Mouse (Mus musculus) neural tube, embryonic 14.5 days (tissue): ENCODE measurements around the gene Lcor. TPM values are rescaled to one million over a fixed set of nuclear protein-coding genes. Genes with fewer than 3 reads are reported as not detected.

Experiments used
- ATAC-seq: fragments of 200-750 bp; cut with Nextera tagmentation; 2 replicates; pipeline ENCODE4 v1.8.0; 2017; ENCODE audit warnings: low read depth, mild to moderate bottlenecking, moderate TSS enrichment, moderate library complexity
- H3K27ac ChIP-seq: fragments of 300-500 bp; sonication (generic); 2 replicates; pipeline ENCODE4 v1.5.1; 2014; ENCODE audit warnings: low read depth, mild to moderate bottlenecking, control low read depth, low read length, moderate library complexity, mixed read lengths
- H3K27me3 ChIP-seq: fragments of 300-500 bp; sonication (generic); 2 replicates; pipeline ENCODE4 v1.6.1; 2014; ENCODE audit warnings: low read length; ENCODE audit not compliant: control insufficient read depth, insufficient read depth
- H3K36me3 ChIP-seq: fragments of 300-500 bp; sonication (generic); 2 replicates; pipeline ENCODE4 v1.6.1; 2014; ENCODE audit warnings: low read length, mixed read lengths; ENCODE audit not compliant: control insufficient read depth, insufficient read depth
- H3K4me1 ChIP-seq: fragments of 300-500 bp; sonication (generic); 2 replicates; pipeline ENCODE4 v1.6.1; 2014; ENCODE audit warnings: low read length; ENCODE audit not compliant: control insufficient read depth, insufficient read depth
- H3K4me2 ChIP-seq: fragments of 300-500 bp; sonication (generic); 2 replicates; pipeline ENCODE4 v1.6.1; 2014; ENCODE audit warnings: mild to moderate bottlenecking, low read depth, low read length, control low read depth
- H3K4me3 ChIP-seq: fragments of 300-500 bp; sonication (generic); 2 replicates; pipeline ENCODE4 v1.5.1; 2014; ENCODE audit warnings: low read depth, low read length, control low read depth, mixed read lengths
- H3K9ac ChIP-seq: fragments of 300-500 bp; sonication (generic); replicated peaks from 2 replicates; pipeline ENCODE4 v1.6.1; 2014; ENCODE audit warnings: low read depth, mild to moderate bottlenecking, control low read depth, low read length, mixed read lengths
- H3K9me3 ChIP-seq: fragments of 300-500 bp; sonication (generic); 2 replicates; pipeline ENCODE4 v1.6.1; 2016; ENCODE audit warnings: low read length; ENCODE audit not compliant: control insufficient read depth
- WGBS: fragments of 180-500 bp; shearing (Covaris S2); extraction: QIAGEN DNeasy Blood & Tissue Kit; methylation state at CpG from one replicate; pipeline ENCODE4 v1.1.7; 2014; 5-methylcytosine and 5-hydroxymethylcytosine counted together
- polyA plus RNA-seq: library from polyadenylated mRNA; unstranded; fragments of >200 nt; fragmentation: Nextera tagmentation; extraction: Ambion mirVana; gene quantifications from 2 replicates; pipeline ENCODE4 v1.2.1, GENCODE M21; 2014

The Lcor gene
- polyA plus RNA-seq, 1 experiment from 2014 or later, result 19.3 TPM

DNA sequence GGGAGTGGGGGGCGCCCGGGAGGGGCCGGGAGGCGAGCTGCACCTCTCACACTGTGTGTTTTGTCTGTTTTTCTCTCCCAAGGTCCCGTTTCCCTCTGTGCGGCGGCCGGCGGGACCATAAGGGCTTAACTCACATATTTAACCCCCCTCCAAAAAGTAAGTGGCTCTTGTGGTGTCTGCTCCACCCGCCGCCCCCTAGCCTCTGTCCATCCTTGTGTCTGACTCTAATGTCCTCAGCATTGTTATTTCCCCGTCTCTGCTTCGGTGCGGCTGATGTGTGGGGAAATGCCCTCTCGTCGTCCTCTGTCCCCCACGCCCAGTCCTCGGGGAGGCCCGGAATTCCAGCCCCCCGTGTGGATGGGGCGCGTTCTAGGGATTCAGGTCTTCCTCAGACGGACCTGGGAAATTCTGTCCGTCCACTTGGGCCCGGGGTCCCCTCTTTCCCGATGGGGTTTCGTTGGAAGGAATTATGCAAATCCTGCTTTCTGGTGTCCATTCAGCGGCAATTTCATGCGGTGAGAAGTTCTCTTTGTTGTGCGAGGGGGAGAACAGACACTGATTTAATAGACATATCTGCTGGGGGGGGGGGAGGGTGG, 1.1 kb downstream of the Lcor start:
- Histone ChIP-seq H3K4me1 (peaks cover 25% of the 10 kb centered on the region), H3K4me2 (peak overlapping the region; percentile 63), H3K4me3 (peak overlapping the region; percentile 88), H3K9ac (peak overlapping the region; percentile 95), H3K27ac (peak overlapping the region; percentile 99), H3K9me3 (no peaks in the 10 kb centered on the region), H3K27me3 (no peaks in the 10 kb centered on the region), H3K36me3 (no peaks in the 10 kb centered on the region)
- under 1% methylated on average over 30 of the region's 30 CpGs for WGBS
- ATAC-seq, result peak; percentile 40; the same call in 1 of the 2 replicates

DNA sequence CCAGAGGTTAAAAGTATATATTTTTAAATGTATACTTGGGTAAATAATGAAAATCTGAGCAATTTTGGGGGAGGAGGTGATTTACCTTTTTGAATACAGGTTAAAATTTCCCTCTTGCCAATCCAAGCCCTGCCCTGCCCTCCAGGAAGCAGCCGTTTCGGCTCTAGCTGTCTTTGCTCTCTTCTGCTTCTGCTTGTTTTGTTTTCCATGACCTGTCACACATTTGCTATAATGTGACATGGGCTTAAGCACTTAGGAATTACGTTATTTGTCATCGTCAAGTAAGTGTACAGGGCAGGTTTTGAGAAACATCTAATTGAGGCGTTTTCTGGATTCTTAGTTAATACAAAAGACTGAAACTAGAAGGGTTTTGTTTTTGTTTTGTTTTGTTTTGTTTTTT, 1.9 kb downstream of the Lcor start:
- Histone ChIP-seq H3K36me3 (no peaks in the 10 kb centered on the region), H3K4me1 (peaks cover 25% of the 10 kb centered on the region), H3K27me3 (no peaks in the 10 kb centered on the region), H3K4me2 (peak overlapping the region; percentile 63), H3K27ac (no peak overlapping the region), H3K9ac (peak overlapping the region; percentile 51; the same call in 1 of the 2 replicates), H3K4me3 (peak overlapping the region; percentile 88), H3K9me3 (no peaks in the 10 kb centered on the region)
- ATAC-seq, result no peak
- WGBS, result 12% methylated on average over 5 of the region's 5 CpGs

DNA sequence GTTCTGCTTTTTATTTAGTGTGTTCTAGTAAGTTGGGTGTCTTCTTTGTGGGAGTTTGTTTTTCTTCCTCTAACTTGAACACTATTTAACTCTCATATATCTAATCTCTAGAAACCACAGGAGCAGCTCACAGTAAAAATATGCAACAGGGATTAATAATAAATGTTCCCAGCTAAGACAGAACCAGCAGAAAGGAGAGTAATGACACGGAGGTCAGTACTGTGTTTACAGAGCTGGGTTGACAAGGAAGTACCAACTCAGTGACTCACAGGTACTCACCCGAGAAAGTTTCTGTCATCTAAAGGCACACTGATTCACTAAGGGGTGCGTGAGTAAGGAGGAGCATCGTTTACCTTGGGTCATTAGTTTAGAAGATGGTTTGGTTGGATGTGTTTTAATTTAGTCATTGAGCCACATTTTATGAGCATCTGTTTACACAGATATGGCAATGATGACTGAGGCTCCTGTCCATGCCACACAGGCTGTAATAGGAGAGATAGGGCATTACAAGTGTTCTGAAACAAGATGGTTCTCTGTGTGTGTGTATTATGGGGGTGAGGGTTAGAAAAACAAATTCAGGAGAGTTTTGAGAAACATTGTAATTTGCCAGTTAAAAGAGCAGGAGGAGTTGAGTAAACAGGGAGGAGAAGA, 13.1 kb downstream of the Lcor start:
- Histone ChIP-seq H3K27ac (no peak overlapping the region), H3K27me3 (no peaks in the 10 kb centered on the region), H3K36me3 (no peaks in the 10 kb centered on the region), H3K9me3 (no peaks in the 10 kb centered on the region), H3K9ac (no peak overlapping the region), H3K4me3 (no peak overlapping the region), H3K4me1 (no peaks in the 10 kb centered on the region), H3K4me2 (no peak overlapping the region)
- ATAC-seq, result no peak
- WGBS, result 73% methylated on average over 4 of the region's 4 CpGs

DNA sequence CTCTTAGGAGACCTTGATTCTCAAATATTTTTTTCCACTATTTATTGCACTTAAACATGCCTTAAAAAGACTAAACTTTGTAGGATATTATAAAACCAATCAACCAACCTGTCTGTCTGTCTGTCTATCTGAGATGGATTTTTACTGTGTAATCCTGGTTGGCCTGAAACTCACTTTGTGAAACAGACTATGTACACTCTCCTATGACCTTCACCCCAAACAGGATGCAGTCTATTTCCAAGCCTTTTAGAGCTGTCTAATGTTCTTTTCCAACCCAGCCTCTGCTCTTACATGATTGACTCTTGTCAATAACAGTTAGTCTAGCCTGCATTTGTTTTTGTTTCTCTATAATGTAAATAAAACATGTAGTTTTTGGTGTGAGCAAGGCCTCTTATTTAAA, 13.6 kb downstream of the Lcor start:
- no peak overlapping the region for H3K4me3 ChIP-seq
- no peaks in the 10 kb centered on the region for H3K9me3 ChIP-seq
- H3K27me3 ChIP-seq, result no peaks in the 10 kb centered on the region
- no peak overlapping the region for H3K9ac ChIP-seq
- no peak overlapping the region for H3K4me2 ChIP-seq
- ATAC-seq, result no peak
- H3K4me1 ChIP-seq, result no peaks in the 10 kb centered on the region
- H3K36me3 ChIP-seq, result no peaks in the 10 kb centered on the region
- H3K27ac ChIP-seq, result no peak overlapping the region

DNA sequence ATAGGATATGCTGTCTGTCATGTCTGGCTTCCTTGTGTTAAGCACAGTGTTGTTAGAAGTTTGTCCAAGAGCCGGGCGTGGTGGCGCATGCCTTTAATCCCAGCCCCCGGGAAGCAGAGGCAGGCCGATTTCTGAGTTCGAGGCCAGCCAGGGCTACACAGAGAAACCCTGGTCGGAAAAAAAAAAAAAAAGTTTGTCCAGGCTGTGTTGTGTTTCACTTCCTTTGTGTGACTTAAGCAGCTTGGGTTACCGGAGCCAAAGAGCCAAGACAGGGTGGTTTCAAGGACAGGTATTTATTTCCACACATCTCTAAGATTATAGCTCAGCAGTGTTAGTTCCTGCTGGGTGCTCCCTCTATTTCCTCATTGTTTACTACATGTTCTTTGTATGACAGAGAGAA, 25.4 kb downstream of the Lcor start:
- no peaks in the 10 kb centered on the region for H3K27me3 ChIP-seq
- no peaks in the 10 kb centered on the region for H3K4me1 ChIP-seq
- H3K4me2 ChIP-seq, result no peak overlapping the region
- H3K9ac ChIP-seq, result no peak overlapping the region
- H3K27ac ChIP-seq, result no peak overlapping the region
- no peaks in the 10 kb centered on the region for H3K9me3 ChIP-seq
- H3K4me3 ChIP-seq, result no peak overlapping the region
- H3K36me3 ChIP-seq, result no peaks in the 10 kb centered on the region
- ATAC-seq, result no peak
- WGBS, result 98% methylated on average over 8 of the region's 8 CpGs

DNA sequence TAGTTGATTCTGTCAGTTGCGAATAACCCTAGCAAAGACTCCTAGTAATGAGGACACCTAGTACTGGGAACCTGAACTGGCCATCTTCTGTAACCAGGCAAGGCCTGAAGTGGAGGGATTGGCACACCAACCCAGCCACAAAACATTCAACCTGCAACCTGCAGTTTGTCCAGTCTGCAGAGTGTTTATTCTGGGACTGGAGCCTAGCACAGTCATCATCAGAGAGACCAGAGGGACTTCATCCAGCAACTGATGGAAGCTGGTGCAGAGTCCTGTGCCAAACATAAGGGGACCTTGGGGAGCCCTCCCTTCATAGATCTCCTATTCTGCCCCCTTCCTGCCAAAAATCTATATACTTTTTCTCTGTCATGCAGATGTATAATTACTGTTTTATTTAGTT, 32.4 kb downstream of the Lcor start:
- Histone ChIP-seq H3K9ac (no peak overlapping the region), H3K27ac (no peak overlapping the region), H3K36me3 (no peaks in the 10 kb centered on the region), H3K4me2 (no peak overlapping the region), H3K27me3 (no peaks in the 10 kb centered on the region), H3K4me1 (no peaks in the 10 kb centered on the region), H3K9me3 (no peaks in the 10 kb centered on the region), H3K4me3 (no peak overlapping the region)
- WGBS, result 100% methylated on average over 1 of the region's 1 CpGs
- ATAC-seq, result no peak

DNA sequence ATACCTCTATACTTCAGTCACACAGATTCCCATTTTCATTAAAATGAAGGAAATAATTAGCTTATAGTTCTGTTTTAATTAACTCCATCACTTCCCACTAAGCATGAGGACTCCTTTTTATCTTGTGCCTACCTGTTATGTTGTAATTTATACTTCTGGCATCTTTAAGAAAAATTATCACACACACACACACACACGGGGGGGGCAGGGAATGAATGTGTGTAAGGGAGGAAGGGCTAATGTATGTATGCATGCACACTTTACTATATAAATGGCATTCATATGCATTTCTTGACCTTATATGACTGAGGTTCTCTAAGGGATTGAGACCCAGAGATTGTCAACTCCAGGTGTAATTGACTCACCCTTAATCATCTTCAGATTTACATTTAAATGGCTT, 33.1 kb downstream of the Lcor start:
- Histone ChIP-seq H3K27me3 (no peaks in the 10 kb centered on the region), H3K36me3 (no peaks in the 10 kb centered on the region), H3K9ac (no peak overlapping the region), H3K9me3 (no peaks in the 10 kb centered on the region), H3K4me1 (no peaks in the 10 kb centered on the region), H3K27ac (no peak overlapping the region), H3K4me3 (no peak overlapping the region), H3K4me2 (no peak overlapping the region)
- no peak for ATAC-seq
- WGBS, result 95% methylated on average over 1 of the region's 1 CpGs

DNA sequence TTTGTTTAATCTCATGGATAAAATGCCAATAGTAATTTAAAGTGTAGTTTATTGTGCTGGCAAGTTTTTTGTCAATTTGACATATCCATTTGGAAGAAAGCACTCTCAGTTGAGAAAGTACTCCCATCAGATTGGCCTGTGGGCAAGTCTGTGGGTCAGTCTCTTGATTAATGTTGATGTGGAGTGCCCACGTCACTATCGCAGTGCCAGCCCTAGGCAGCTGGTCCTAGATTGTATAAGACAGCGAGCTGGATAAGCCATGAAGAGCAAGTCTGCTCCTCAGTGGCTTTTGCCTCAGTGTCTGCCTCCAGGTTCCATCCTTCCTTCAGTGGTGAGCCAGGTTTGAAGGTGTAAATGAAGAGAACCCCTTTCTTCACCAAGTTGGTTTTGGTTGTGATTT, 34.6 kb downstream of the Lcor start:
- WGBS, result 53% methylated on average over 3 of the region's 3 CpGs
- Histone ChIP-seq H3K4me1 (no peaks in the 10 kb centered on the region), H3K9ac (no peak overlapping the region), H3K9me3 (no peaks in the 10 kb centered on the region), H3K27ac (no peak overlapping the region), H3K36me3 (no peaks in the 10 kb centered on the region), H3K4me3 (no peak overlapping the region), H3K27me3 (no peaks in the 10 kb centered on the region), H3K4me2 (no peak overlapping the region)
- no peak for ATAC-seq

DNA sequence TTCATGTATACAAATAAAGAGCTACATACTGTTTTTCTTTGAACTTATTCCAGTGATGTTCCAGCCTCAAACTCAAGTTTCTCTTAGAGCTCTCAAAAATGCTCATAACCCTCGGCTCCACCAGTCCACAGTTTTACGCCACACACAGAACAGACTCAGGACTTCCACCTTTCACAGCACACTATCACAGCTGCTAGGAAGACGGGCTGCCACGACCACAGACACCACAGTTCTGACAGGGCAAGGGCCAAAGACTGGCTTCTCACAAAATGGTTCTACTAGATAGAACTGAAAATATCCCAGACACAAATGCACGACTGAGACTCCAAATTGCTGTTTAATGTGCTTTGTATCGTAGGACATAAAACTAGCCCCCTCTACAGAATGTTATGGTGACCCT, 36.7 kb downstream of the Lcor start:
- Histone ChIP-seq H3K9me3 (no peaks in the 10 kb centered on the region), H3K4me3 (no peak overlapping the region), H3K27me3 (no peaks in the 10 kb centered on the region), H3K27ac (no peak overlapping the region), H3K9ac (no peak overlapping the region), H3K4me2 (no peak overlapping the region), H3K4me1 (no peaks in the 10 kb centered on the region), H3K36me3 (no peaks in the 10 kb centered on the region)
- WGBS, result 75% methylated on average over 6 of the region's 6 CpGs
- ATAC-seq, result no peak
